23 mouse cellular contexts compared by ENCODE assay signal in genomic region chr2:145401996-145402395, GRCm38 (mm10).
"Had no signal": no experiment of that assay in that cellular context is flagged by ENCODE, and none has a peak within 500 bp of the region (broad histone marks: within the 10 kb centered on the region; RNA-seq: fewer than 3 reads in every experiment).

No protein-coding gene starts in this region.

- H3K27me3 ChIP-seq: heart, embryonic 13.5 days; hindbrain, embryonic 13.5 days; hindbrain, embryonic 15.5 days; kidney, embryonic 15.5 days; limb, embryonic 13.5 days; limb, embryonic 15.5 days; liver, embryonic 12.5 days had no signal

- H3K4me2 ChIP-seq: heart, embryonic 13.5 days; hindbrain, embryonic 13.5 days; hindbrain, embryonic 15.5 days; kidney, embryonic 15.5 days; limb, embryonic 13.5 days; limb, embryonic 15.5 days; liver, embryonic 12.5 days had no signal

- H3K9ac ChIP-seq: heart, embryonic 13.5 days; hindbrain, embryonic 13.5 days; hindbrain, embryonic 15.5 days; kidney, embryonic 15.5 days; limb, embryonic 13.5 days; limb, embryonic 15.5 days; liver, embryonic 12.5 days; liver, embryonic 14.5 days had no signal

- H3K4me3 ChIP-seq: heart, embryonic 13.5 days; hindbrain, embryonic 13.5 days; hindbrain, embryonic 15.5 days; kidney, embryonic 15.5 days; limb, embryonic 13.5 days; limb, embryonic 15.5 days; liver, embryonic 12.5 days had no signal

- ATAC-seq: hindbrain, postnatal 0 days; intestine, embryonic 16.5 days; liver, embryonic 12.5 days had no signal

- H3K4me1 ChIP-seq: limb, embryonic 15.5 days; liver, embryonic 12.5 days had no signal

- DNase-seq: gastrocnemius, postnatal 14 days; gastrocnemius, postnatal 36 days; heart, adult 18-20 months; heart, postnatal 36 days; kidney, adult 11 months; kidney, adult 2 months; kidney, adult 9 months; kidney, postnatal 14 days; kidney, postnatal 36 days; layer of hippocampus, adult 9-11 months; layer of hippocampus, postnatal 36 days; left cerebral cortex, postnatal 4 days had no signal

- H3K36me3 ChIP-seq: heart, embryonic 13.5 days; hindbrain, embryonic 13.5 days; hindbrain, embryonic 15.5 days; kidney, embryonic 15.5 days; limb, embryonic 13.5 days; limb, embryonic 15.5 days; liver, embryonic 12.5 days had no signal

- H3K9me3 ChIP-seq: heart, embryonic 13.5 days; hindbrain, embryonic 13.5 days; hindbrain, embryonic 15.5 days; kidney, embryonic 15.5 days; limb, embryonic 13.5 days; limb, embryonic 15.5 days; liver, embryonic 12.5 days had no signal

- H3K27ac ChIP-seq: hindbrain, embryonic 13.5 days; hindbrain, embryonic 15.5 days; hindbrain, postnatal 0 days; kidney, embryonic 15.5 days; kidney, postnatal 0 days; limb, embryonic 13.5 days; limb, embryonic 15.5 days; liver, embryonic 12.5 days; liver, embryonic 14.5 days had no signal
